Mouse (Mus musculus): ENCODE measurements around the gene Slc5a10.
"Not testable (repeated sequence)": the region's sequence is repeated elsewhere in the genome, so short reads cannot be mapped to it uniquely, and the experiment has no call there.

Gene Slc5a10

GRCm38 (mm10) chr11:61649626-61650025, 71.0 kb downstream of the Slc5a10 start:
- DNase-seq (ENCODE audit: low spot score in 2 of 2): no peak

GRCm38 (mm10) chr11:61649163-61649580, 71.5 kb downstream of the Slc5a10 start:
- no peak for DNase-seq (ENCODE audit: low spot score in 2 of 2)

- DNase-seq (ENCODE audit: low spot score in 2 of 2): peak; percentile 59 to 70
These were observed 71.9 kb downstream of the Slc5a10 start for GRCm38 (mm10) chr11:61648749-61649115.

- no peak for DNase-seq (ENCODE audit: low spot score in 2 of 2)
These were observed 72.5 kb downstream of the Slc5a10 start for GRCm38 (mm10) chr11:61647956-61648748.

- no peak for DNase-seq (ENCODE audit: low spot score in 2 of 2)
These were observed 73.3 kb downstream of the Slc5a10 start for GRCm38 (mm10) chr11:61647110-61647910.

- no peak for DNase-seq (ENCODE audit: low spot score in 2 of 2)
These were observed 74.1 kb downstream of the Slc5a10 start for GRCm38 (mm10) chr11:61646499-61647039.

- DNase-seq (ENCODE audit: low spot score in 2 of 2): no peak
These were observed 75.2 kb downstream of the Slc5a10 start for GRCm38 (mm10) chr11:61645357-61645857.

GRCm38 (mm10) chr11:61644576-61645326, 75.9 kb downstream of the Slc5a10 start:
- peak; percentile 64 to 75 for DNase-seq (ENCODE audit: low spot score in 2 of 2)

GRCm38 (mm10) chr11:61643184-61643961, 77.3 kb downstream of the Slc5a10 start:
- DNase-seq (ENCODE audit: low spot score in 2 of 2): no peak

- no peak for DNase-seq (ENCODE audit: low spot score in 2 of 2)
These were observed 78.5 kb downstream of the Slc5a10 start for GRCm38 (mm10) chr11:61642106-61642505.

- DNase-seq (ENCODE audit: low spot score in 2 of 2): not testable (repeated sequence)
These were observed 80.0 kb downstream of the Slc5a10 start for GRCm38 (mm10) chr11:61640585-61640984.

- DNase-seq (ENCODE audit: low spot score in 2 of 2): no peak
These were observed 80.9 kb downstream of the Slc5a10 start for GRCm38 (mm10) chr11:61639601-61640177.

- no peak for DNase-seq (ENCODE audit: low spot score in 2 of 2)
These were observed 81.7 kb downstream of the Slc5a10 start for GRCm38 (mm10) chr11:61638764-61639536.

GRCm38 (mm10) chr11:61637856-61638255, 82.8 kb downstream of the Slc5a10 start:
- DNase-seq (ENCODE audit: low spot score in 2 of 2): no peak

GRCm38 (mm10) chr11:61637413-61637812, 83.2 kb downstream of the Slc5a10 start:
- DNase-seq (ENCODE audit: low spot score in 2 of 2): no peak

- DNase-seq (ENCODE audit: low spot score in 2 of 2): not testable (repeated sequence)
These were observed 84.3 kb downstream of the Slc5a10 start for GRCm38 (mm10) chr11:61636309-61636708.

GRCm38 (mm10) chr11:61629621-61630020, 91.0 kb downstream of the Slc5a10 start:
- DNase-seq (ENCODE audit: low spot score in 2 of 2): no peak

GRCm38 (mm10) chr11:61626509-61626908, 94.1 kb downstream of the Slc5a10 start:
- DNase-seq (ENCODE audit: low spot score in 2 of 2): no peak

GRCm38 (mm10) chr11:61625136-61625535, 95.5 kb downstream of the Slc5a10 start:
- peak in 1 of 2 experiments; percentile 38 for DNase-seq (ENCODE audit: low spot score in 2 of 2)
